Mouse (Mus musculus) kidney, adult 2 months (tissue): ENCODE results near the gene Plcz1.

ENCODE experiments used
- CTCF ChIP-seq: fragments of 200-500 bp; conservative IDR thresholded peaks from 2 replicates; pipeline ENCODE4 v1.5.1; 2011; ENCODE audit warnings: low read depth, mild to moderate bottlenecking, control low read depth, low read length, moderate library complexity, mixed read lengths; ENCODE audit not compliant: insufficient read depth, insufficient read length
- POLR2A ChIP-seq: fragments of 200-500 bp; IDR thresholded peaks from one replicate; pipeline ENCODE4 v1.6.1; 2011; ENCODE audit warnings: low read depth, low read length, control low read depth

DNA sequence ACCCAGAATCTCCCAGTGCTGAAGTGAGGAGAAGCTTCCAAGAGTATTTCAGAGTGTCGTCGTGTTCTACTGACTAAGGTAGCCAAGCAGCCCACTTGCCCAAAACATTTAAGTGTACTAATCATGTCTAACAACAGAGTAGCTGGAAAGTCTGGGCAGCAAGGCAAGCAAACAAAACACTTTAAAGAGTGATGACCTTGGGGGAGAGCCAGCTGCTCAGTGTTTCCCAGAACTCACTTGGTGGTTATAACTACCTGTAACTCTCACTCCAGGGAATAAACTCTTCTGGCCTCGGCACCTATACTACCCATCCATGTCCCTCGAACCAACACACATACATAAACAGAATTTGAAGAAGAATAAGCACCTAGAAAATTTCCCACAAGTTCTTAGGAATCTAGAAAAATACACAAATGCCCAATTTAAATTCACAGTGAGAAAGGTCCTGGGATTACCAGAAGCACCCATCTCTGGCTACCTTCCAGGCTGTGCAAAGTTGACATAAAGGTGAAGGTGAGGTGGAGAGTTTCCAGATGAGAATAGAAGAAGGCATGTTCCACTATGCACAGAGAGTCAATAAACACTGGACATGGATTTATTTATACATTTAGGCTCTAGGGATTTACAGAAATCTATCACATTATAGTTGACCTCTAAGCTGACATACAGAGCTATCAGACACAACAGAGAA is 69.5 kb downstream of the Plcz1 start:
- TF ChIP-seq POLR2A (no peak), CTCF (no peak)
